Mouse (Mus musculus) liver, postnatal 0 days (tissue): ENCODE measurements around the gene Asrgl1. TPM values are rescaled to one million over a fixed set of nuclear protein-coding genes. Genes with fewer than 3 reads are reported as not detected.

Source experiments
- ATAC-seq: fragments of 200-750 bp; cut with Nextera tagmentation; 2 replicates; pipeline ENCODE4 v1.8.0; 2017; ENCODE audit warnings: mild to moderate bottlenecking, moderate library complexity
- DNase-seq: peaks from one replicate; pipeline ENCODE4 v3.0.0-alpha.2; 2016
- H3K27ac ChIP-seq: fragments of 300-500 bp; sonication (generic); 2 replicates; pipeline ENCODE4 v1.5.1; 2014; ENCODE audit warnings: antibody characterized with exemption, moderate library complexity, mild to moderate bottlenecking, low read depth
- H3K27me3 ChIP-seq: fragments of 300-500 bp; sonication (generic); 2 replicates; pipeline ENCODE4 v1.6.1; 2014; ENCODE audit warnings: low read length, control low read depth, mixed read lengths; ENCODE audit not compliant: insufficient read depth
- H3K36me3 ChIP-seq: fragments of 300-500 bp; sonication (generic); replicated peaks from 2 replicates; pipeline ENCODE4 v1.6.1; 2014; ENCODE audit warnings: mild to moderate bottlenecking, control low read depth, low read length, moderate library complexity, mixed read lengths; ENCODE audit not compliant: insufficient read depth
- H3K4me1 ChIP-seq: fragments of 300-500 bp; sonication (generic); 2 replicates; pipeline ENCODE4 v1.6.1; 2014; ENCODE audit warnings: antibody characterized with exemption, mild to moderate bottlenecking, control low read depth; ENCODE audit not compliant: insufficient read depth
- H3K4me2 ChIP-seq: fragments of 300-500 bp; sonication (generic); 2 replicates; pipeline ENCODE4 v1.6.1; 2014; ENCODE audit warnings: low read depth, mild to moderate bottlenecking, low read length, moderate library complexity, mixed read lengths
- H3K4me3 ChIP-seq: fragments of 300-500 bp; sonication (generic); 2 replicates; pipeline ENCODE4 v1.5.1; 2014; ENCODE audit warnings: low read depth, low read length
- H3K9ac ChIP-seq: fragments of 300-500 bp; sonication (generic); replicated peaks from 2 replicates; pipeline ENCODE4 v1.6.1; 2014; ENCODE audit warnings: mild to moderate bottlenecking, moderate library complexity
- H3K9me3 ChIP-seq: fragments of 300-500 bp; sonication (generic); 2 replicates; pipeline ENCODE4 v1.6.1; 2016; ENCODE audit warnings: mild to moderate bottlenecking, control low read depth, low read length, mixed read lengths
- CTCF ChIP-seq: sonication (generic); IDR thresholded peaks from 2 replicates; pipeline ENCODE4 v1.5.1; 2016; ENCODE audit warnings: antibody characterized with exemption, low read depth
- EP300 ChIP-seq: IDR thresholded peaks from 2 replicates; pipeline ENCODE4 v1.6.1; 2016; ENCODE audit warnings: antibody characterized with exemption, low read depth, mild to moderate bottlenecking
- WGBS: fragments of 180-500 bp; shearing (Covaris S2); extraction: QIAGEN DNeasy Blood & Tissue Kit; methylation state at CpG from one replicate; pipeline ENCODE4 v1.1.7; 2014; ENCODE audit not compliant: insufficient replicate concordance; 5-methylcytosine and 5-hydroxymethylcytosine counted together
- polyA plus RNA-seq: library from polyadenylated mRNA; unstranded; fragments of >200 nt; fragmentation: Nextera tagmentation; extraction: Ambion mirVana; gene quantifications from 2 replicates; pipeline ENCODE4 v1.2.1, GENCODE M21; 2015

Gene Asrgl1
- polyA plus RNA-seq, 1 experiment from 2014 or later = 8.3 TPM

GRCm38 (mm10) chr19:9061221-9061893 is 74.1 kb downstream of the Asrgl1 start:
- 89% methylated on average over 8 of the region's 8 CpGs for WGBS
- H3K27me3 ChIP-seq = no peaks in the 10 kb centered on the region
- H3K27ac ChIP-seq = no peak overlapping the region
- H3K9me3 ChIP-seq = no peaks in the 10 kb centered on the region
- ATAC-seq = no peak
- H3K36me3 ChIP-seq = no peaks in the 10 kb centered on the region
- no peak overlapping the region for H3K9ac ChIP-seq
- no peak for DNase-seq
- H3K4me2 ChIP-seq = no peak overlapping the region
- H3K4me1 ChIP-seq = peaks cover 7% of the 10 kb centered on the region
- TF ChIP-seq EP300 (no peak), CTCF (no peak)
- H3K4me3 ChIP-seq = no peak overlapping the region

- no peak overlapping the region for H3K9ac ChIP-seq
- ATAC-seq (no peak), DNase-seq (no peak)
- TF ChIP-seq EP300 (no peak), CTCF (no peak)
- peaks cover 2% of the 10 kb centered on the region; the same call in 1 of the 2 replicates for H3K4me1 ChIP-seq
- 64% methylated on average over 4 of the region's 4 CpGs for WGBS
- no peak overlapping the region for H3K4me3 ChIP-seq
- no peaks in the 10 kb centered on the region for H3K36me3 ChIP-seq
- no peak overlapping the region for H3K27ac ChIP-seq
- H3K9me3 ChIP-seq = no peaks in the 10 kb centered on the region
- no peaks in the 10 kb centered on the region for H3K27me3 ChIP-seq
- H3K4me2 ChIP-seq = no peak overlapping the region
Measured at GRCm38 (mm10) chr19:9060103-9060502, 75.3 kb downstream of the Asrgl1 start.

Other genes with a start within 250 kb of the Asrgl1 start
- 30.5 and 32.5 TPM in 2 replicates for gene 1810009A15Rik, start 246.8 kb downstream of the Asrgl1 start, polyA plus RNA-seq
- gene Gm49416, start 246.7 kb downstream of the Asrgl1 start, polyA plus RNA-seq = not detected in 2 replicates
- 11.4 and 12.1 TPM in 2 replicates for gene Ints5, start 242.6 kb downstream of the Asrgl1 start, polyA plus RNA-seq
- gene Ganab, start 237.6 kb downstream of the Asrgl1 start, polyA plus RNA-seq = 29.4 and 32.4 TPM in 2 replicates
- 20.2 and 22.3 TPM in 2 replicates for gene B3gat3, start 215.3 kb downstream of the Asrgl1 start, polyA plus RNA-seq
- 2.0 and 2.5 TPM in 2 replicates for gene Rom1, start 206.3 kb downstream of the Asrgl1 start, polyA plus RNA-seq
- gene Eml3, start 206.1 kb downstream of the Asrgl1 start, polyA plus RNA-seq = 8.0 and 9.5 TPM in 2 replicates
- 43.0 and 45.7 TPM in 2 replicates for gene Mta2, start 193.8 kb downstream of the Asrgl1 start, polyA plus RNA-seq
- 9.0 and 10.7 TPM in 2 replicates for gene Tut1, start 181.8 kb downstream of the Asrgl1 start, polyA plus RNA-seq
- gene Eef1g, start 168.6 kb downstream of the Asrgl1 start, polyA plus RNA-seq = 129 and 134 TPM in 2 replicates
- 3.5 and 4.0 TPM in 2 replicates for gene Ahnak, start 146.4 kb downstream of the Asrgl1 start, polyA plus RNA-seq
- gene Scgb1a1, start 47.7 kb downstream of the Asrgl1 start, polyA plus RNA-seq = 0.85 and 3.7 TPM in 2 replicates